Mouse (Mus musculus) olfactory bulb, adult 2 months (tissue): ENCODE measurements around the gene Slc2a4. TPM values are rescaled to one million over a fixed set of nuclear protein-coding genes. Genes with fewer than 3 reads are reported as not detected.

ENCODE experiments used
- H3K27ac ChIP-seq: fragments of 200-500 bp; 2 replicates; pipeline ENCODE4 v1.5.1; 2012; ENCODE audit warnings: low read depth, low read length; ENCODE audit not compliant: insufficient read depth
- H3K4me1 ChIP-seq: fragments of 200-500 bp; 2 replicates; pipeline ENCODE4 v1.6.1; 2012; ENCODE audit warnings: low read length; ENCODE audit not compliant: control insufficient read depth, insufficient read depth
- H3K4me3 ChIP-seq: fragments of 200-500 bp; 2 replicates; pipeline ENCODE4 v1.5.1; 2012; ENCODE audit warnings: mild to moderate bottlenecking, low read depth, low read length, moderate library complexity; ENCODE audit not compliant: insufficient read depth
- CTCF ChIP-seq: fragments of 200-500 bp; IDR thresholded peaks from 2 replicates; pipeline ENCODE4 v1.5.1; 2012; ENCODE audit warnings: low read depth, mild to moderate bottlenecking, low read length, moderate library complexity; ENCODE audit not compliant: insufficient read depth
- POLR2A ChIP-seq: fragments of 200-500 bp; IDR thresholded peaks from 2 replicates; pipeline ENCODE4 v1.6.1; 2012; ENCODE audit warnings: mild to moderate bottlenecking, low read depth, low read length, moderate library complexity; ENCODE audit not compliant: insufficient read depth
- WGBS: fragments of 180-500 bp; shearing (Covaris S2); methylation state at CpG from one replicate; pipeline ENCODE4 v1.1.7; 2018; 5-methylcytosine and 5-hydroxymethylcytosine counted together
- polyA plus RNA-seq: library from polyadenylated mRNA; stranded (reverse); fragments of >200 nt; gene quantifications from 2 replicates; pipeline ENCODE4 v1.2.4, GENCODE M21; 2012; ENCODE audit warnings: low replicate concordance; ENCODE audit not compliant: missing spikeins, insufficient read depth, insufficient read length

The Slc2a4 gene
- not detected in 2 replicates for polyA plus RNA-seq

- H3K4me3 ChIP-seq = peak within 1 kb of the TSS; percentile 20; the same call in 1 of the 2 replicates
- no peak within 1 kb of the TSS for H3K27ac ChIP-seq
- WGBS = under 1% methylated on average over 33 of the region's 34 CpGs
- TF ChIP-seq POLR2A = no peak
- TF ChIP-seq CTCF = no peak
- peaks cover 11% of the 10 kb centered on the region for H3K4me1 ChIP-seq
Measured at GRCm38 (mm10) chr11:69948066-69948762, at the start of gene Slc2a4. TSS of gene Slc2a4 (minus strand) at chr11:69948188.

GRCm38 (mm10) chr11:69997070-69997509 lies 49.1 kb upstream of the Slc2a4 start:
- H3K4me1 ChIP-seq = peaks cover 6% of the 10 kb centered on the region; the same call in 1 of the 2 replicates
- TF ChIP-seq CTCF = no peak
- TF ChIP-seq POLR2A = no peak
- WGBS = 3% methylated on average over 43 of the region's 44 CpGs
- H3K27ac ChIP-seq = peak overlapping the region; percentile 60
- H3K4me3 ChIP-seq = peak overlapping the region; percentile 95

- H3K4me3 ChIP-seq = peak overlapping the region; percentile 95
- under 1% methylated on average over 60 of the region's 66 CpGs for WGBS
- peaks cover 6% of the 10 kb centered on the region; the same call in 1 of the 2 replicates for H3K4me1 ChIP-seq
- peak overlapping the region; percentile 79 for H3K27ac ChIP-seq
- TF ChIP-seq POLR2A = no peak
- TF ChIP-seq CTCF = no peak
Measured at GRCm38 (mm10) chr11:69996161-69997061, 48.4 kb upstream of the Slc2a4 start.

GRCm38 (mm10) chr11:69995391-69995960 lies 47.5 kb upstream of the Slc2a4 start, which contains the start of gene Phf23:
TSS of gene Phf23 (plus strand) at chr11:69995777.
- Histone ChIP-seq H3K4me3 (peak within 1 kb of the TSS; percentile 95), H3K4me1 (peaks cover 6% of the 10 kb centered on the region; the same call in 1 of the 2 replicates), H3K27ac (peak within 1 kb of the TSS; percentile 79)
- TF ChIP-seq POLR2A = peak; percentile 22; the same call in 1 of the 2 replicates
- no peak for TF ChIP-seq CTCF
- under 1% methylated on average over 36 of the region's 36 CpGs for WGBS

- TF ChIP-seq POLR2A (no peak), CTCF (no peak)
- H3K4me3 ChIP-seq = no peak overlapping the region
- no peak overlapping the region for H3K27ac ChIP-seq
- H3K4me1 ChIP-seq = peaks cover 6% of the 10 kb centered on the region; the same call in 1 of the 2 replicates
- 86% methylated on average over 11 of the region's 11 CpGs for WGBS
Measured at GRCm38 (mm10) chr11:69994401-69995090, 46.6 kb upstream of the Slc2a4 start.

- TF ChIP-seq POLR2A = no peak
- no peak for TF ChIP-seq CTCF
- Histone ChIP-seq H3K27ac (no peak overlapping the region), H3K4me1 (peaks cover 4% of the 10 kb centered on the region; the same call in 1 of the 2 replicates), H3K4me3 (no peak overlapping the region)
- 76% methylated on average over 3 of the region's 3 CpGs for WGBS
Measured at GRCm38 (mm10) chr11:69992932-69993331, 44.9 kb upstream of the Slc2a4 start.

- peaks cover 4% of the 10 kb centered on the region; the same call in 1 of the 2 replicates for H3K4me1 ChIP-seq
- H3K27ac ChIP-seq = no peak overlapping the region
- WGBS = 66% methylated on average over 10 of the region's 10 CpGs
- no peak for TF ChIP-seq POLR2A
- TF ChIP-seq CTCF = no peak
- H3K4me3 ChIP-seq = peak overlapping the region; percentile 31; the same call in 1 of the 2 replicates
Measured at GRCm38 (mm10) chr11:69992396-69992795, 44.4 kb upstream of the Slc2a4 start.

- WGBS = 0% methylated on average over 15 of the region's 15 CpGs
- H3K4me1 ChIP-seq = peaks cover 4% of the 10 kb centered on the region; the same call in 1 of the 2 replicates
- TF ChIP-seq POLR2A (peak; percentile 35; the same call in 1 of the 2 replicates), CTCF (no peak)
- H3K4me3 ChIP-seq = peak overlapping the region; percentile 69
- H3K27ac ChIP-seq = peak overlapping the region; percentile 43
Measured at GRCm38 (mm10) chr11:69991711-69992110, 43.7 kb upstream of the Slc2a4 start.
